Mouse (Mus musculus) gastrocnemius, postnatal 14 days (tissue): Measurements from ENCODE around the gene Nrxn1. TPM values are rescaled to one million over a fixed set of nuclear protein-coding genes. Genes with fewer than 3 reads are reported as not detected.

Source experiments
- DNase-seq: peaks from one replicate; pipeline ENCODE4 v3.0.0; 2021; ENCODE audit warnings: mixed read lengths
- intact Hi-C: fragments of 180-260 bp; cut with DNase I; formaldehyde crosslinking; loops from one replicate; pipeline ENCODE4 v1.15.1; 2025; ENCODE audit warnings: low total_unique reads
- total RNA-seq, 2 experiments: library from RNA; stranded (reverse); gene quantifications; 2 replicates each; pipeline ENCODE4 v1.2.3; 2021

Gene Nrxn1
- total RNA-seq, 2 experiments from 2014 or later = 0.40 to 1.6 TPM

- intact Hi-C loops = loop anchor here (2.0 kb wide), 1 partner anchor 21 kb away; no protein-coding TSS in a partner anchor
- DNase-seq = no peak
Measured at GRCm38 (mm10) chr17:90994247-90994646, 98.6 kb downstream of the Nrxn1 start.

GRCm38 (mm10) chr17:90990747-90991146 lies 102.1 kb downstream of the Nrxn1 start:
- no peak for DNase-seq
- intact Hi-C loops = no loop called here

- no peak for DNase-seq
- intact Hi-C loops = no loop called here
Measured at GRCm38 (mm10) chr17:90962904-90963531, 129.9 kb downstream of the Nrxn1 start.

- DNase-seq = no peak
- intact Hi-C loops = no loop called here
Measured at GRCm38 (mm10) chr17:90955221-90955620, 137.7 kb downstream of the Nrxn1 start.

GRCm38 (mm10) chr17:90934929-90935328 lies 157.9 kb downstream of the Nrxn1 start:
- DNase-seq = no peak
- intact Hi-C loops = no loop called here

GRCm38 (mm10) chr17:90913320-90913719 lies 179.6 kb downstream of the Nrxn1 start:
- intact Hi-C loops = no loop called here

GRCm38 (mm10) chr17:90912746-90913145 lies 180.1 kb downstream of the Nrxn1 start:
- intact Hi-C loops = no loop called here
- DNase-seq = no peak

More at GRCm38 (mm10) chr17:90913320-90913719, 179.6 kb downstream of the Nrxn1 start:
- no peak for DNase-seq

- intact Hi-C loops = no loop called here
- no peak for DNase-seq
Measured at GRCm38 (mm10) chr17:90912341-90912740, 180.5 kb downstream of the Nrxn1 start.

- DNase-seq = no peak
- intact Hi-C loops = no loop called here
Measured at GRCm38 (mm10) chr17:90906118-90907093, 186.5 kb downstream of the Nrxn1 start.

- DNase-seq = no peak
- intact Hi-C loops = no loop called here
Measured at GRCm38 (mm10) chr17:90905143-90905542, 187.7 kb downstream of the Nrxn1 start.

GRCm38 (mm10) chr17:90892327-90893259 lies 200.3 kb downstream of the Nrxn1 start:
- DNase-seq = peak; percentile 5
- intact Hi-C loops = no loop called here

GRCm38 (mm10) chr17:90891711-90892110 lies 201.2 kb downstream of the Nrxn1 start:
- DNase-seq = no peak
- intact Hi-C loops = no loop called here

GRCm38 (mm10) chr17:90857225-90857624 lies 235.6 kb downstream of the Nrxn1 start:
- DNase-seq = no peak
- intact Hi-C loops = no loop called here

GRCm38 (mm10) chr17:90843876-90844275 lies 249.0 kb downstream of the Nrxn1 start:
- intact Hi-C loops = no loop called here
- DNase-seq = no peak

- DNase-seq = no peak
- intact Hi-C loops = no loop called here
Measured at GRCm38 (mm10) chr17:90843072-90843611, 249.7 kb downstream of the Nrxn1 start.

GRCm38 (mm10) chr17:90837022-90837414 lies 255.9 kb downstream of the Nrxn1 start:
- no peak for DNase-seq
- intact Hi-C loops = no loop called here

GRCm38 (mm10) chr17:90836154-90837021 lies 256.5 kb downstream of the Nrxn1 start:
- intact Hi-C loops = no loop called here
- DNase-seq = no peak

GRCm38 (mm10) chr17:90818340-90818739 lies 274.5 kb downstream of the Nrxn1 start:
- DNase-seq = no peak
- intact Hi-C loops = no loop called here
